Mouse (Mus musculus) central nervous system, embryonic 18 days (tissue): Measurements from ENCODE around the gene Rtn1. TPM values are rescaled to one million over a fixed set of nuclear protein-coding genes. Genes with fewer than 3 reads are reported as not detected.

Experiments
- polyA plus RNA-seq: library from polyadenylated mRNA; depleted of rRNA; stranded (reverse); fragments of >200 nt; gene quantifications from 2 replicates; pipeline ENCODE4 v1.2.3, GENCODE M21; 2012; rRNA removed

Rtn1 gene
- polyA plus RNA-seq, result 1,669 and 2,050 TPM in 2 replicates

DNA sequence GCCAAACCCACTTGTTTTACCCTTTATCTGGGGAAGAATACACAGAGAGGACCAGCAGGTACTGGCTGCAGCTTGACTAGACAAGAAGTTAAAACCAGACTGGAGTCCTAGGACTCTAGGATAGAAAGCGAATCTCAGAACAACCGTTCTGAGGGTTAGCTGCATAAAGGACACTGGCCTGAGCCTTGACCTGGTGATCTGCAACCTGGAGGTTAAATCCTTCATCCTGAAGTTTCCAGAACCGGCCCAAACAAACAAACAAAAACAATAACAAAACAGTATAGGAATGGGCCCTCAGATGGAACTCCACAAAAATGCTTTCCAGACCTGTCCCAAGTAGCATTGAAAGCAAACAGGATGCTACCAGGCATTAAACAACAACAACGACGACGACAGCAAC, at the start of gene Rtn1:
Gene Rtn1, minus strand, starts transcription at position 101 of the 400 bp plus-strand sequence.

DNA sequence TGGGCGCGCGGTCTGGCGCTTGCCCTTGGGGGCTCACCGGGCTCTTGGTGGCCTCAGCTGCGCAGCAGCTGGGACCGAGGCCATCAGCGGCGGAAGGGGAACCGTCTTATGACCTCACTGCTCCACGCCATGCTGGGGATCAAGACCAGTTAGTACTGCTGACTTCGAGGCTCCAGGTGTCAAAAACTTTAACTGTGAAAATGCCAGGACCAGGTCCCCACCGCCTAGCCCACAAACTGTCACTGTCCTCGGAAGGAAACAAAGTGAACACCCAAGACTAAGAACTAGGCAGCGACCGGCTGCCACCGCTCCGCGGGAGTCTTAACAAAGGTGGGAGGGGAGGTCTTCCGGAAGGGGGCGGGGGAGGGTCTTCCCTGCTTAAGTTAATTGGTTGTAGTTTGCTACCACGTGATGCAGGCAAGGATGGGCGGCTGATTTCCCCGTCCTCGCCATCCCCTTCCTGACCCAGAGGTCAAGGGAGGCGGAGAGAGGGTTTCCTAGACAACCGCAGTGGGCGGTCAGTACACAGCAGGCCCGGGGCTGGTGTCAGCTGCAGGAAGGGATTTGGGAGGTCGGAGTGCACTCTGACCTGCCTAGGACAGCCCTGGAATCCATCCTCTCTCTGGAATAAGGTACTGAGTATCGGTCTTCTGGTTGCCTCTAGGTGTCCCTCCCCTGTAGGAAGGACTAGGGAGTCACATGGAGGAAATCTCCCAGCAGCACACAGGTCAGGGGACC, 33.2 kb upstream of the Rtn1 start, which contains the start of gene Lrrc9:
Gene Lrrc9, plus strand, starts transcription at position 28 of the 738 bp plus-strand sequence.

DNA sequence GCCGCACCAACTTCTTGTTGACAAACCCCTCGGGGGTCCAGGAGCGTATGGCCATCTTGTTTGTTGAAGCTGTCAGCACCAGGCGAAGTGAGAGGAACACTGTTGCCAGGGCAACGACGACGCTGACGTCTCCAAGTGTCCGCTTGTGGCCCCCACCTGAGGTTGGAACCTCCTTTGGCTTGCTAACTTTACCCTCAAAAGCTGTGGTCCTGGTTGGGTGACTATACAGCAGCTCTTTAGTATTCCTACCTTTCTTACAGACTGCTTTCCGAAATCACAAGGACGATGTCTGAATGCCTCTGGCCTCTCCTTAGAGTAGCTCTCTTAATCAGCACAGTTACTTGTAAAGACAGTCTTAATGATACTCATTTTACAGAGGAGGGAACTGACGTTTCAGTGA, 223.9 kb downstream of the Rtn1 start, which contains the start of gene Ccdc175:
Gene Ccdc175, minus strand, starts transcription at position 101 of the 400 bp plus-strand sequence.

Other genes starting within 250 kb of the Rtn1 start
- not detected in 2 replicates for gene Ccdc175, start 224.0 kb downstream of the Rtn1 start, polyA plus RNA-seq
- 3.2 and 3.9 TPM in 2 replicates for gene Lrrc9, start 32.8 kb upstream of the Rtn1 start, polyA plus RNA-seq
- 20.1 and 20.8 TPM in 2 replicates for gene Pcnx4, start 127.3 kb upstream of the Rtn1 start, polyA plus RNA-seq
- not detected in 2 replicates for gene Gm4756, start 240.6 kb upstream of the Rtn1 start, polyA plus RNA-seq